ENCODE assay signal across 13 mouse cellular contexts in the genomic region with DNA sequence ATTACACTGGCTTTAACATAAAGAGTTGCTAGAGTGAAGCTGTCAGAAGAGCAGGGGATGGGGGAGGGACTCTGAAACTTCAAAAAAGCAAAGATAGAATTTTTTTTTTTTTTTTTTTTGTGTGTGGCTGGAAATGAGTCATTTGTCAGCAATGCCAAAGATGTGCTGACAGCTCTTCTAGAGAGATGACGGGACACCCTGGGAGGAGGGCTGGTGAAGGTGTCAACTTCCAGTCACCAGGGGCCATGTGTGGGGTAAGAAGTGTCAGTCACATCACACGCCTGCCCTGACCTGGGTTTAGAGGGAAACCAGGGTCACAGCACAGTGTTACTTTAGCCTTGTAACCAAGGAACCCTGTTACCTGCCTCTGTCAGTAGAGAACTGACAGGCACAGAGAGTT.
DNase-seq lines count a peak whose midpoint lies in the region; ATAC-seq and TF ChIP-seq lines count a peak whose summit lies in the region.
"Had no signal": no experiment of that assay in that cellular context is flagged by ENCODE, and none has a peak within 500 bp of the region (broad histone marks: within the 10 kb centered on the region; RNA-seq: fewer than 3 reads in every experiment).

No protein-coding gene starts in this region.

- H3K36me3 ChIP-seq in C2C12 (ENCODE audit: control insufficient read depth, insufficient read depth): no peaks in the 10 kb centered on the region
- H3K36me3 ChIP-seq in embryonic facial prominence, embryonic 11.5 days (replicated peaks; ENCODE audit: control insufficient read depth, insufficient read depth, low read depth, low read length): no peaks in the 10 kb centered on the region
- H3K36me3 ChIP-seq in heart, embryonic 16.5 days (ENCODE audit: control insufficient read depth, insufficient read depth): no peaks in the 10 kb centered on the region
- H3K36me3 ChIP-seq: lung, embryonic 15.5 days had no signal

- H3K9ac ChIP-seq in embryonic facial prominence, embryonic 11.5 days (replicated peaks; ENCODE audit: low read length): no peak overlapping the region
- no peak overlapping the region for H3K9ac ChIP-seq in heart, embryonic 16.5 days (ENCODE audit: low read length)
- H3K9ac ChIP-seq: lung, embryonic 15.5 days had no signal

- no peaks in the 10 kb centered on the region for H3K9me3 ChIP-seq in embryonic facial prominence, embryonic 11.5 days (replicated peaks; ENCODE audit: control insufficient read depth, low read length)
- no peaks in the 10 kb centered on the region for H3K9me3 ChIP-seq in heart, embryonic 16.5 days (replicated peaks; ENCODE audit: control insufficient read depth, low read length)
- H3K9me3 ChIP-seq: lung, embryonic 15.5 days had no signal

- peak; percentile 9 for DNase-seq in gastrocnemius, adult 18-20 months (ENCODE audit: low spot score)
- no peak for DNase-seq in gastrocnemius, postnatal 36 days
- peak; percentile 31 for DNase-seq in embryonic facial prominence, embryonic 11.5 days (ENCODE audit: low spot score)
- DNase-seq in layer of hippocampus, adult 11-12 months (ENCODE audit: low spot score): no peak
- DNase-seq in thymus, postnatal 25 days: no peak
- DNase-seq: cerebellum, adult 11 months; kidney, adult 9 months; retina, postnatal 1 day had no signal

- H3ac ChIP-seq in C2C12 (ENCODE audit: control insufficient read depth, insufficient read length, low read depth): no peak overlapping the region

- TF ChIP-seq CTCF in C2C12 (IDR thresholded peaks at IDR 0.05; ENCODE audit: control insufficient read depth, insufficient read depth, insufficient read length): no peak

- intact Hi-C loops in gastrocnemius, postnatal 36 days (cut with DNase I): no loop called here

- no peaks in the 10 kb centered on the region for H3K79me2 ChIP-seq in C2C12 (ENCODE audit: control insufficient read depth, insufficient read depth)

- H3K4me3 ChIP-seq in C2C12 (ENCODE audit: insufficient read depth, poor library complexity, severe bottlenecking): no peak overlapping the region
- no peak overlapping the region for H3K4me3 ChIP-seq in embryonic facial prominence, embryonic 11.5 days (ENCODE audit: low read depth, low read length)
- no peak overlapping the region for H3K4me3 ChIP-seq in heart, embryonic 16.5 days (ENCODE audit: low read length)
- H3K4me3 ChIP-seq: lung, embryonic 15.5 days had no signal

- WGBS in embryonic facial prominence, embryonic 11.5 days: 20% methylated on average over 2 of the region's 2 CpGs
- WGBS in heart, embryonic 16.5 days: 4% methylated on average over 2 of the region's 2 CpGs

- no peaks in the 10 kb centered on the region for H3K79me3 ChIP-seq in C2C12 (ENCODE audit: low read depth)

- no peak overlapping the region for H3K4me2 ChIP-seq in embryonic facial prominence, embryonic 11.5 days (ENCODE audit: low read depth, low read length)
- H3K4me2 ChIP-seq in heart, embryonic 16.5 days (ENCODE audit: low read depth, low read length): 0 out of 2 replicates have a peak overlapping the region, but pooled peaks have one; percentile 5
- H3K4me2 ChIP-seq: lung, embryonic 15.5 days had no signal

- peak; percentile 44; the same call in 1 of the 2 replicates for ATAC-seq in embryonic facial prominence, embryonic 11.5 days (replicated peaks; ENCODE audit: insufficient number of reproducible peaks, low FRiP score, low TSS enrichment, low read depth)
- ATAC-seq in heart, embryonic 16.5 days (replicated peaks; ENCODE audit: extremely low read depth, insufficient read depth, low FRiP score): peak; percentile 85
- no peak for ATAC-seq in CD4-positive, CD25-positive, alpha-beta regulatory T cell, adult 4 months

- H3K27ac ChIP-seq in embryonic facial prominence, embryonic 11.5 days (replicated peaks; ENCODE audit: low read depth, low read length): no peak overlapping the region
- no peak overlapping the region for H3K27ac ChIP-seq in heart, embryonic 16.5 days (ENCODE audit: low read length)
- H3K27ac ChIP-seq: lung, embryonic 15.5 days; stomach, postnatal 0 days had no signal

- H3K4me1 ChIP-seq in embryonic facial prominence, embryonic 11.5 days (ENCODE audit: control insufficient read depth, insufficient read depth, low read length): no peaks in the 10 kb centered on the region
- H3K4me1 ChIP-seq in heart, embryonic 16.5 days (ENCODE audit: control insufficient read depth, insufficient read depth, low read length): peaks cover 9% of the 10 kb centered on the region
- H3K4me1 ChIP-seq: lung, embryonic 15.5 days had no signal

- H3K27me3 ChIP-seq in C2C12 (ENCODE audit: control insufficient read depth, insufficient read depth, insufficient read length): no peaks in the 10 kb centered on the region
- no peaks in the 10 kb centered on the region for H3K27me3 ChIP-seq in embryonic facial prominence, embryonic 11.5 days (ENCODE audit: control insufficient read depth, insufficient read depth, low read length)
- no peaks in the 10 kb centered on the region for H3K27me3 ChIP-seq in heart, embryonic 16.5 days (ENCODE audit: control insufficient read depth, insufficient read depth, low read length)
- H3K27me3 ChIP-seq: lung, embryonic 15.5 days had no signal

TF ChIP-seq in C2C12, 6 proteins besides CTCF, POLR2A, EP300 and RAD21:
- TF ChIP-seq CEBPB (IDR thresholded peaks at IDR 0.05; ENCODE audit: low read depth) (no peak), FOSL1 (IDR thresholded peaks at IDR 0.05; ENCODE audit: insufficient read depth, low read length, poor library complexity, severe bottlenecking) (peak; percentile 38), MYOD1 (IDR thresholded peaks at IDR 0.05; ENCODE audit: control insufficient read depth, insufficient read length, low read depth) (no peak), MAX (IDR thresholded peaks at IDR 0.05) (peak; percentile 67)
TF ChIP-seq in C2C12: peak in this region for 2.

Comparison
In these comparisons a context has a peak if more than half of its experiments do, and no peak if none do; other contexts are left out.
1. DNase-seq: peak in gastrocnemius, adult 18-20 months (single experiment) and embryonic facial prominence, embryonic 11.5 days (single experiment); none in gastrocnemius, postnatal 36 days (0 of 2), layer of hippocampus, adult 11-12 months (single experiment) and thymus, postnatal 25 days (single experiment).